Mouse (Mus musculus) lung, postnatal 10 days (tissue): ENCODE results near the gene Sorcs1.
A peak's percentile ranks its signal among the peaks of the same experiment; 100 is the strongest.

ENCODE experiments used
- DNase-seq: peaks from one replicate; pipeline ENCODE4 v3.0.0; 2021

Sorcs1 gene

DNA sequence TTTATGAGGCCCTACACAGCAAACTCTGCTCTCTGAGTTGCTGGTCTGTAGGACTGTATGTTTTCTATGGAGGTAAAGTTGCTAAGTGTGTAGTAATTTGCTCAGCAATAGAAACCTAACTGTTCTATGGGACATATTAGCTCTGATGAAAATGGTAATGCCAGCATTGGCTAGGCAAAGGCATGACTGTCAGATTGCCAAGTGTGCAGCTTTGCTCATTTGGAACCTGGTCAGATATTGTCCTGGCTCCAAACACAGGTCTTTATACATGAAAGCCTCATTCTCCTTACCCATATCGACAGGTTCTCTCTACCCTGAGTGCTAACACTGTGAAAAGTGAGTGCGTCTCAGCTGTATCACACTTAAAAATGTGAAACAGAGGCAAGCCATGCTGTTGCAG lies 280.1 kb downstream of the Sorcs1 start:
- DNase-seq: no peak

DNA sequence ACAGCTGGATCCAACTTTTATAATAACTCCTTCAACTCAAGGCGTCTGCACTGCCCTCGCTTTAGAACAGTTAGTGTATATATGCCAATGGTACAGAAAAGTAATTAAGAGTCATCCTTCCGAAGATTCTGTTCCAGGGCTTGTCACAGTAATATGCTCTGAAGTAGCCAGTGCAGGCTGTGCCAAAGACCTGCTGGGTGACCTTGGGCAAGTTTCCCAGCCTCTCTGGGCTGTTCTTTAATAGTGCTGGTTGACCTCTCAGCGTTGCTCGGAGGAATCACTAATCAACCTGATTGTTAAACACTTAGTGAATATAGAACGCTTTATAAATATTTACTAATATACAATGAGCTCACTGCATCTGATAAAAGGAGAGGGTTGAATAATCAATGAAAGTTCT lies 282.7 kb downstream of the Sorcs1 start:
- no peak for DNase-seq

- DNase-seq: no peak
These were observed 284.3 kb downstream of the Sorcs1 start for GRCm38 (mm10) chr19:50394101-50394500.

GRCm38 (mm10) chr19:50389925-50390552 lies 288.4 kb downstream of the Sorcs1 start:
- no peak for DNase-seq

- DNase-seq: no peak
These were observed 299.5 kb downstream of the Sorcs1 start for GRCm38 (mm10) chr19:50378901-50379300.

GRCm38 (mm10) chr19:50374751-50375150 lies 303.7 kb downstream of the Sorcs1 start:
- DNase-seq: peak; percentile 32

GRCm38 (mm10) chr19:50366446-50366845 lies 312.0 kb downstream of the Sorcs1 start:
- DNase-seq: no peak

- DNase-seq: no peak
These were observed 315.6 kb downstream of the Sorcs1 start for GRCm38 (mm10) chr19:50362655-50363500.

DNA sequence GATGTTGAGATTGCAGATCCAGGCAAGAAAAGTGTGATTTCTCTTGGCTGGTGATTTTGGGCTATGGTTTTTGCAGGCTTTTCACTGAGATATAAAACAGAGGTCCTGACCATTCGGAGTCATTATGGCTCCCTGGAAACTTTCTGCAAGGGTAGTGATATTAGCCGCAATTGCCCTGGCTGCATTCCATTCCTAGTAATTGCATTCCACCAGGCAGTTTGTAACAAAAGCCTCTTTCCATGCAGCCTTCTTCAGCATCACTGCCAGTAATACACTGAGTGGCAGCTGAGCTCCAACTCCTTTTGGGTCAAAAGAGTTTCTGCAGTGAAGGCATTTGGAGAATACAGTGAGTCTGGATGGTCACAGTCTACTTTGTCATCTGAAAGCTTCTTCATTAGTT lies 319.9 kb downstream of the Sorcs1 start:
- DNase-seq: no peak

- no peak for DNase-seq
These were observed 339.2 kb downstream of the Sorcs1 start for GRCm38 (mm10) chr19:50339211-50339610.

DNA sequence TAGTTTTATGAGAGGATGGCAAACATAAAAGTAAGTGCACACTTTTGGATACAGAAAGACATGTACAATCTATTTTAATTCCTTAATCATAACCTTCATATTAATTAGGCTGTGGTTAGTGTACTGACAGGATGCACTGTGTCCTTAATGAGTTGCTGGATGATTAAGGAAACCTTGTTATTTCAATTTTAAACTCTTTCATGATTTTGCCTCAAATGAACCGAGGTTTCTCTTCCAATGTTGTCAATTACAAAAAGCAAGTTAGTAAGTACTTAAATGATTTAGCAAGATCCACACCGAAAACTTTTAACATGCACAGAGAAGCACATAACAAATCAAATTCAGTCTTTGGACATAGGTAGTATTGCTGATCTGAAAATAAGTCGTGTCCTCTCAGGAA lies 341.7 kb downstream of the Sorcs1 start:
- no peak for DNase-seq

GRCm38 (mm10) chr19:50331136-50331535 lies 347.3 kb downstream of the Sorcs1 start:
- no peak for DNase-seq

- no peak for DNase-seq
These were observed 350.6 kb downstream of the Sorcs1 start for GRCm38 (mm10) chr19:50327804-50328203.

DNA sequence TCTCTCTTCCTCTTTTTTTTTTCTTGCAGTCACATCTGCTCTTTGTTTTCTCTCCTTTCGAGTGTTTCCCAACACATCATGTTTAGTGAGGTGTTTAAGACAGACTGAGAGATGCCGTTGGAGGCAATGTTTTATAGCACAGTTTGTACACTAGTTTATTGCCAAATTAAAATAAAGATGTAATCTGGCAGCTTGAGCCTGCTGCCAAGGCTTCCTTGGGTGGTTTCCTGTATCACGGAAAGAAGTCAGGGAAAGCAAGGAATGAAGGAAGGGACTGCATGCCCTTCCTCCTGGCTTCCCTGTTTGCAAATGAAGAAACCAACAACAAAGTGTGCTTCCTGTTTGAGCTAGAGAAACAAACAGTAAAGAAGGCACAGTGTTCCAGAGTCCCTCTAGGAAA lies 352.3 kb downstream of the Sorcs1 start:
- no peak for DNase-seq

DNA sequence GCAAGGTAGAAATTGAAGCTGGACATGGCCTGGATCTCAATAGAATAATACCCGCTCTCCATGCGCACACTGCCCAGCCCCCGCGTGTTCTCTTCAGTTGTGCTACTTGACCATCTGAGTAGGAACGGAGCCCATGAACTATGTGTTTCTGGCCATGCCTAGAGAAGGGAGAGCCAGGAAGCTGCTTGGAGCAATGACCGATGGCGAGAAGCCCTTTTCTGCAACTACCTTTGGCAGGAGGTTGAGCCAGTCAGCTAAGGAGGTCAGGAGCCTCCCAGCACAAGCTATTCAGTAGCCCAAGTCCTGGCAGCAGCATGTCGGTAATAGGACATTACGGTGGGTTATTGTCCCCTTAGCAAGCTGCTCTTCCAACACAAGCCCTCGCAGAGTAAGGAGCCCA lies 352.8 kb downstream of the Sorcs1 start:
- DNase-seq: no peak

GRCm38 (mm10) chr19:50307046-50307445 lies 371.4 kb downstream of the Sorcs1 start:
- no peak for DNase-seq

GRCm38 (mm10) chr19:50294205-50294604 lies 384.2 kb downstream of the Sorcs1 start:
- no peak for DNase-seq

DNA sequence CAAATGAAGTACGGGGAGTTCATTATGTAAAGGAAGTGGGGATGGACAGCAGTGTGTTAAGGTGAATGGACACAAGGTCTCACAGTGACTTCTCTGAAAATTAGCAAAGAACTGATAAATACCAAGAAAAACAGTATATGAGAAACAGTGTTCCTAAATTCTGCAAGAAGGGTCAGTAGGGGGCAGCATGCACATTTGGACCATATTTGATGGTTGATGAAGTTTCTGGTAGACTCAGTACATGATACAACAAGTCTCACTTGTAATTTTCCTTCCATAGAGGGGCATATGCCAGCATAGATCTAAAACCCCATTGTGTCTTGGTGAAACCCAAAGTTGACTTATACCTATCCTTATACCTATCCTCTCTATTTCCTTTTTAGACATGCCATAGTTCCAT lies 414.0 kb downstream of the Sorcs1 start:
- DNase-seq: peak; percentile 14

- peak; percentile 54 for DNase-seq
These were observed 419.6 kb downstream of the Sorcs1 start for GRCm38 (mm10) chr19:50258718-50259413.

DNA sequence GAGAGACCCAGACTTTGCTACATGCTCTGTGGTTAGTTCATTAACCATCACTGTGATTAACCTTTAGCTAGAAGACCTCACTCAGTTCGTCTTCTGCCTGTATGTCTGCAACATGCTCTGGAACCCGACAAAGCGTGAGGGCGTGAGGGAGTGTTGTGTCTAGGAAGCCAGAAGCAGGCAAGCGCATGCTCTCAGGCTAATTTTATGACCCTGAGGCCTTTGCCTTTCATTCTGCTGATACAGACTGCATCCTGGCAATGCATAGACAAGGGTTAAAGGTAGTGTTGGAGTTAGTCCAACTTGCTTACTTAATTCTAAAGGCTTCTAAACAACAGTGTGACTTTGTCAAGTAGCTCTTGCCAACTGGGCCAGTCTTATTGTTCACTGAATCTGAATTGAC lies 458.0 kb downstream of the Sorcs1 start:
- no peak for DNase-seq

- no peak for DNase-seq
These were observed 463.8 kb downstream of the Sorcs1 start for GRCm38 (mm10) chr19:50214466-50215228.

DNA sequence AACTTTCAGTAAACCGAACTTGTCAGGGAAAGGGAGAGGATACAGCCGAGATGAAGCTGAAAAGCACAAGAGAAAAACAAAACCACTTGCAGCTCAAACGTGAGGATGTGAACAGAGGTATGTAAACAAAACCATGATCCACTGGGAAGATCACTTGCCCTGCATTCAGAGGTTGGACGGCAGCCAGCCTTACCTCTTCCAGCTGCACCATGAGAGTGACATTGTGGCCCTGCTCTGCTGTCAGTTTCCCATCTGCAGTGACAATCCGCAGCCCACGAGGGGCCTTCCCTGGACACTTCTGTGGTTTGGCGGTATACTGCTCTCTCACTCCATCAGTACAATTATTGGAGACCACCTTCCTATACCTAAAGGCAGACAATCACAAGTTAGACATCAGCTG lies 468.0 kb downstream of the Sorcs1 start:
- no peak for DNase-seq

- no peak for DNase-seq
These were observed 474.1 kb downstream of the Sorcs1 start for GRCm38 (mm10) chr19:50204341-50204740.
